In the genomic region with DNA sequence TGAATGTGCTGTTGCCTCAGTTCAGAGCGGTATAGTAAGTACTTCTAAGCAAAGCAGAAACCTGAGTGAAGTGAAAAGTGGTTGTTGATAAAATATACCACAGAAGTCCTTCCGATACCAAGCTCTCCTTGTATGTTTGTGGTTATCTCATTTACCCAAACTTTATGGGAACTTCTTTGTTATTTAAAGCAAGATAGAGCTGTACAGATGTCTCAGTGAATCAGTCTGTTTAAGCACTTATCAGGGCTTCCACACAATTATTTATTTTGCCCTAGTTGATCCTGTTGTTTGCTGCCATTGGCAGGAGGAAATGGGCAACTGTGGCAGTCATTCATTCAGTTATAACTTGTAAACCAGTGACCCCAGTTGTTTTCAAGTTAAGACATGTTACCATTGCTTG, we compare ENCODE assay signal across 24 mouse cellular contexts.
"Had no signal": no experiment of that assay in that cellular context is flagged by ENCODE, and none has a peak within 500 bp of the region (broad histone marks: within the 10 kb centered on the region; RNA-seq: fewer than 3 reads in every experiment).

No protein-coding gene starts in this region.

- H3K27ac ChIP-seq: gastrocnemius, adult 2 months; heart, embryonic 10.5 days; hindbrain, embryonic 10.5 days; hindbrain, embryonic 12.5 days; hindbrain, embryonic 14.5 days; intestine, embryonic 15.5 days; left cerebral cortex, adult 2 months; limb, embryonic 10.5 days; limb, embryonic 12.5 days had no signal

- DNase-seq: gastrocnemius, adult 2 months; gastrocnemius, postnatal 10 days; gastrocnemius, postnatal 25 days; heart, adult 18-20 months; heart, postnatal 10 days; heart, postnatal 4 days; kidney, adult 18-20 months; kidney, adult 8-10 months; kidney, postnatal 10 days; kidney, postnatal 25 days; kidney, postnatal 4 days; layer of hippocampus, adult 9-11 months had no signal

- H3K9me3 ChIP-seq: heart, embryonic 10.5 days; heart, embryonic 12.5 days; hindbrain, embryonic 10.5 days; hindbrain, embryonic 12.5 days; intestine, embryonic 15.5 days; limb, embryonic 10.5 days; limb, embryonic 12.5 days had no signal

- ATAC-seq: hindbrain, embryonic 16.5 days; inflammation-experienced regulatory T-cells, adult 6 months; intestine, embryonic 15.5 days; intestine, postnatal 0 days had no signal

- H3K4me1 ChIP-seq: hindbrain, embryonic 12.5 days; intestine, embryonic 15.5 days; limb, embryonic 10.5 days; limb, embryonic 12.5 days had no signal

- H3K9ac ChIP-seq: heart, embryonic 12.5 days; hindbrain, embryonic 12.5 days; hindbrain, embryonic 14.5 days; intestine, embryonic 15.5 days; limb, embryonic 12.5 days had no signal

- H3K4me3 ChIP-seq: gastrocnemius, adult 2 months; heart, embryonic 10.5 days; heart, embryonic 12.5 days; hindbrain, embryonic 10.5 days; hindbrain, embryonic 12.5 days; intestine, embryonic 15.5 days; left cerebral cortex, adult 2 months; limb, embryonic 10.5 days; limb, embryonic 12.5 days had no signal

- H3K4me2 ChIP-seq: heart, embryonic 12.5 days; hindbrain, embryonic 12.5 days; hindbrain, embryonic 14.5 days; intestine, embryonic 15.5 days; limb, embryonic 12.5 days had no signal

- H3K27me3 ChIP-seq: heart, embryonic 12.5 days; hindbrain, embryonic 12.5 days; intestine, embryonic 15.5 days; limb, embryonic 12.5 days had no signal
